8 mouse cellular contexts compared by ENCODE assay signal in the genomic region with DNA sequence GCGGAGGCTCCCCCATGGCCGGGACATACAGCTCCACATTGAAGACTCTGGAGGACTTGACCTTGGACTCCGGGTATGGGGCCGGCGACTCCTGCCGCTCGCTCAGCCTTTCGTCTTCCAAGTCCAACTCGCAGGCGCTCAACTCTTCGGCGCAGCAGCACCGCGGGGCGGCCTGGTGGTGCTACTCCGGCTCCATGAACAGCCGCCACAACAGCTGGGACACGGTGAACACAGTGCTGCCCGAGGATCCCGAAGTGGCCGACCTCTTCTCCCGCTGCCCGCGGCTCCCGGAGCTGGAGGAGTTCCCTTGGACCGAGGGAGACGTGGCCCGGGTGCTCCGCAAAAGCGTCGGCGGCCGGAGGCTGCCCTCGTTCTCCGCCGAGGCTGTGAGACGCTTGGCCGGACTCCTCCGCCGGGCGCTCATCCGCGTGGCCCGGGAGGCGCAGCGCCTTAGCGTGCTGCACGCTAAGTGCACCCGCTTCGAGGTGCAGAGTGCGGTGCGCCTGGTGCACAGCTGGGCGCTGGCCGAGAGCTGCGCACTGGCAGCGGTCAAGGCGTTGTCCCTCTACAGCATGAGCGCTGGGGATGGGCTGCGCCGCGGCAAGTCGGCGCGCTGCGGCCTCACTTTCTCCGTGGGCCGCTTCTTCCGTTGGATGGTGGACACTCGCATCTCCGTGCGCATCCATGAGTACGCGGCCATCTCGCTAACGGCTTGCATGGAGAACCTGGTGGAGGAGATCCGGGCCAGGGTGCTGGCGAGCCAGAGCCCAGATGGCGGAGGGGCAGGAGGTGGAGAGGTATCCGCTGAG. TPM values are rescaled to one million over a fixed set of nuclear protein-coding genes. Genes with fewer than 3 reads are reported as not detected.
A peak's percentile ranks its signal among the peaks of the same experiment; 100 is the strongest.
DNase-seq lines count a peak whose midpoint lies in the region; ATAC-seq and TF ChIP-seq lines count a peak whose summit lies in the region.

No protein-coding gene starts in this region.

- peak overlapping the region; percentile 77 for H3K27ac ChIP-seq in hindbrain, postnatal 0 days

- peak; percentile 55 for ATAC-seq in hindbrain, postnatal 0 days
- no peak for ATAC-seq in erythroid progenitor cell, adult 5-6 weeks (replicated peaks; ENCODE audit: low FRiP score, poor library complexity, severe bottlenecking)

- peaks cover 8% of the 10 kb centered on the region for H3K4me1 ChIP-seq in hindbrain, postnatal 0 days (ENCODE audit: insufficient read depth, low read length)
- peaks cover 24% of the 10 kb centered on the region for H3K4me1 ChIP-seq in megakaryocyte, embryonic 14.5 days

- H3K4me3 ChIP-seq in hindbrain, postnatal 0 days (ENCODE audit: low read length), result peak overlapping the region; percentile 71
- peak overlapping the region; percentile 92 for H3K4me3 ChIP-seq in megakaryocyte, embryonic 14.5 days (replicated peaks)

- H3K4me2 ChIP-seq in hindbrain, postnatal 0 days (ENCODE audit: low read depth, low read length), result peak overlapping the region; percentile 96

- DNase-seq in T-cell, adult 2 months (ENCODE audit: low spot score), result peak; percentile 54
- peak; percentile 59 to 66 for DNase-seq in cerebellum, postnatal 14 days
- DNase-seq in gastrocnemius, adult 8-10 months (ENCODE audit: low spot score in 2 of 2), result peak; percentile 38 to 43
- DNase-seq in hindbrain, postnatal 0 days (ENCODE audit: low spot score), result peak; percentile 63
- DNase-seq in left cerebral cortex, postnatal 25 days (ENCODE audit: low spot score in 2 of 2), result peak; percentile 29 to 36
- peak; percentile 45 for DNase-seq in right cerebral cortex, postnatal 25 days

- H3K27me3 ChIP-seq in hindbrain, postnatal 0 days (ENCODE audit: insufficient read depth, low read length), result no peaks in the 10 kb centered on the region
- peaks cover 74% of the 10 kb centered on the region for H3K27me3 ChIP-seq in megakaryocyte, embryonic 14.5 days (replicated peaks)

- TF ChIP-seq CTCF in hindbrain, postnatal 0 days (IDR thresholded peaks at IDR 0.05; ENCODE audit: low read depth), result peak; percentile 28; the same call in 1 of the 2 replicates

- no peaks in the 10 kb centered on the region for H3K36me3 ChIP-seq in hindbrain, postnatal 0 days (ENCODE audit: insufficient read depth, low read length)
- H3K36me3 ChIP-seq in megakaryocyte, embryonic 14.5 days (replicated peaks; ENCODE audit: low read length), result no peaks in the 10 kb centered on the region

- under 1% methylated on average over 79 of the region's 79 CpGs for WGBS in hindbrain, postnatal 0 days

- peak overlapping the region; percentile 62 for H3K9ac ChIP-seq in hindbrain, postnatal 0 days (replicated peaks; ENCODE audit: low read length)

- H3K9me3 ChIP-seq in hindbrain, postnatal 0 days (ENCODE audit: low read length), result no peaks in the 10 kb centered on the region
- no peaks in the 10 kb centered on the region for H3K9me3 ChIP-seq in megakaryocyte, embryonic 14.5 days

- intact Hi-C loops in left cerebral cortex, postnatal 25 days (cut with DNase I), result loop anchor here (5.0 to 10.0 kb wide), 2 partner anchors 75 to 438 kb away; no protein-coding TSS in a partner anchor

RNA-seq across cellular contexts. Expression of a gene that starts 0.8 kb away (rescaled TPM):
- total RNA-seq in gastrocnemius, adult 8-10 months (2022), result 1 to 10 TPM; 5.1 to 8.8 (median 7.5) TPM
- total RNA-seq in hindbrain, postnatal 0 days (2014; rRNA removed), result 42.9 and 45.9 TPM in 2 replicates
- polyA plus RNA-seq in hindbrain, postnatal 0 days (2015; fragmentation: Nextera tagmentation; extraction: Ambion mirVana), result 11.7 and 11.8 TPM in 2 replicates
- total RNA-seq in left cerebral cortex, postnatal 25 days (2021), result 10 to 100 TPM in 1 of 2 experiments, 1 to 10 TPM in 1; 9.8 to 11.4 TPM
- polyA plus RNA-seq in megakaryocyte, embryonic 14.5 days (2012; ENCODE audit: insufficient read depth, low replicate concordance), result 0.50 TPM in 1 of 2 replicates, not detected in the other
- total RNA-seq in erythroid progenitor cell, adult 5-6 weeks (2015; ENCODE audit: low replicate concordance), result 1.4 and 1.7 TPM in 2 replicates
- 1.8 and 2.0 TPM in 2 replicates for total RNA-seq in erythroid progenitor cell, adult 5-6 weeks (2017; ENCODE audit: low replicate concordance)
